Mouse (Mus musculus) spleen, adult 10 weeks (tissue): ENCODE measurements around the gene Qtrt1. TPM values are rescaled to one million over a fixed set of nuclear protein-coding genes. Genes with fewer than 3 reads are reported as not detected.

Experiments
- polyA plus RNA-seq: library from polyadenylated mRNA; stranded (reverse); fragments of 350-450 nt; fragmentation: Illumina TruSeq; extraction: RNeasy Lipid Tissue Mini Kit (QIAGEN cat#74804); gene quantifications from one replicate; pipeline ENCODE4 v1.2.3, GENCODE M21; 2015; ENCODE audit warnings: low replicate concordance; ENCODE audit not compliant: insufficient read depth

Qtrt1 gene
- polyA plus RNA-seq = 11.4 TPM

GRCm38 (mm10) chr9:21411669-21412550, at the start of gene Qtrt1:
Gene Qtrt1 (plus strand): TSS chr9:21411837.

GRCm38 (mm10) chr9:21367357-21368111, 44.1 kb upstream of the Qtrt1 start, which contains the start of gene Ilf3:
Gene Ilf3 (plus strand): TSS chr9:21367871.

GRCm38 (mm10) chr9:21424631-21425555, 13.3 kb downstream of the Qtrt1 start, which contains the start of gene Dnm2:
Gene Dnm2 (plus strand): TSS chr9:21424908.

Other genes starting within 250 kb of the Qtrt1 start
- 8.6 TPM for gene Pde4a, start 246.1 kb upstream of the Qtrt1 start, polyA plus RNA-seq
- 18.0 TPM for gene Keap1, start 172.5 kb upstream of the Qtrt1 start, polyA plus RNA-seq
- gene S1pr5, start 163.4 kb upstream of the Qtrt1 start, polyA plus RNA-seq = 3.4 TPM
- gene Atg4d, start 146.5 kb upstream of the Qtrt1 start, polyA plus RNA-seq = 8.0 TPM
- gene Kri1, start 123.9 kb upstream of the Qtrt1 start, polyA plus RNA-seq = 70.9 TPM
- gene Cdkn2d, start 120.4 kb upstream of the Qtrt1 start, polyA plus RNA-seq = 23.0 TPM
- 4.0 TPM for gene Ap1m2, start 99.5 kb upstream of the Qtrt1 start, polyA plus RNA-seq
- gene Slc44a2, start 91.1 kb upstream of the Qtrt1 start, polyA plus RNA-seq = 243 TPM
- 61.6 TPM for gene Ilf3, start 44.0 kb upstream of the Qtrt1 start, polyA plus RNA-seq
- 78.1 TPM for gene Dnm2, start 13.1 kb downstream of the Qtrt1 start, polyA plus RNA-seq
- 4.4 TPM for gene Tmed1, start 98.4 kb downstream of the Qtrt1 start, polyA plus RNA-seq
- gene AB124611, start 114.3 kb downstream of the Qtrt1 start, polyA plus RNA-seq = 147 TPM
- 22.7 TPM for gene Carm1, start 135.1 kb downstream of the Qtrt1 start, polyA plus RNA-seq
- gene Timm29, start 180.9 kb downstream of the Qtrt1 start, polyA plus RNA-seq = 34.5 TPM
- 13.1 TPM for gene Yipf2, start 181.0 kb downstream of the Qtrt1 start, polyA plus RNA-seq
- 29.3 TPM for gene Smarca4, start 204.3 kb downstream of the Qtrt1 start, polyA plus RNA-seq